Mouse (Mus musculus) spleen, adult 18-20 months (tissue): ENCODE measurements at regions not wholly inside any gene's neighbourhood (a gene's known extent, or its start where the extent isn't known, plus 50 kb on each side); places are given as distances from the start of the nearest gene placed in this dataset.

ENCODE experiments used
- DNase-seq, 2 experiments: peaks; one replicate each; pipeline ENCODE4 v3.0.0; 2022; ENCODE audit warnings: mixed read lengths in 2 of 2

- no peak for DNase-seq
Measured at GRCm38 (mm10) chr3:143919744-143920143, 285.3 kb downstream of the Lmo4 start.

- no peak for DNase-seq
Measured at GRCm38 (mm10) chr3:143914341-143915217, 290.4 kb downstream of the Lmo4 start.

GRCm38 (mm10) chr3:143913044-143913574 lies 291.9 kb downstream of the Lmo4 start:
- DNase-seq: no peak

GRCm38 (mm10) chr3:143912433-143912832 lies 292.6 kb downstream of the Lmo4 start:
- DNase-seq: no peak

GRCm38 (mm10) chr3:143909341-143909740 lies 295.7 kb downstream of the Lmo4 start:
- no peak for DNase-seq

GRCm38 (mm10) chr3:143903421-143903820 lies 301.6 kb downstream of the Lmo4 start:
- no peak for DNase-seq

GRCm38 (mm10) chr3:143880813-143881212 lies 324.2 kb downstream of the Lmo4 start:
- DNase-seq: no peak

- DNase-seq: no peak
Measured at GRCm38 (mm10) chr3:143873876-143874275, 331.1 kb downstream of the Lmo4 start.

- no peak for DNase-seq
Measured at GRCm38 (mm10) chr3:143866521-143866920, 338.5 kb downstream of the Lmo4 start.

- DNase-seq: no peak
Measured at GRCm38 (mm10) chr3:143865626-143866025, 339.4 kb downstream of the Lmo4 start.

- no peak for DNase-seq
Measured at GRCm38 (mm10) chr3:143864490-143864889, 340.5 kb downstream of the Lmo4 start.

- DNase-seq: no peak
Measured at GRCm38 (mm10) chr3:143862531-143862930, 342.5 kb downstream of the Lmo4 start.

- DNase-seq: no peak
Measured at GRCm38 (mm10) chr3:143861866-143862265, 343.2 kb downstream of the Lmo4 start.

GRCm38 (mm10) chr3:143835611-143836240 lies 369.3 kb downstream of the Lmo4 start:
- DNase-seq: no peak

- DNase-seq: no peak
Measured at GRCm38 (mm10) chr3:143834725-143835124, 370.3 kb downstream of the Lmo4 start.

GRCm38 (mm10) chr3:143823395-143823777 lies 381.6 kb downstream of the Lmo4 start:
- DNase-seq: no peak

GRCm38 (mm10) chr3:143822564-143823394 lies 382.2 kb downstream of the Lmo4 start:
- DNase-seq: no peak

- no peak for DNase-seq
Measured at GRCm38 (mm10) chr3:143807544-143807943, 397.5 kb downstream of the Lmo4 start.

GRCm38 (mm10) chr3:143806940-143807339 lies 398.1 kb downstream of the Lmo4 start:
- DNase-seq: no peak

- DNase-seq: no peak
Measured at GRCm38 (mm10) chr3:143797850-143798249, 407.2 kb downstream of the Lmo4 start.

- DNase-seq: no peak
Measured at GRCm38 (mm10) chr3:143790905-143791304, 414.1 kb downstream of the Lmo4 start.

- DNase-seq: no peak
Measured at GRCm38 (mm10) chr3:143789932-143790570, 415.0 kb downstream of the Lmo4 start.

- DNase-seq: no peak
Measured at GRCm38 (mm10) chr3:143786889-143787288, 418.1 kb downstream of the Lmo4 start.
